Mouse (Mus musculus): ENCODE data around the gene Dyrk1a. TPM values are rescaled to one million over a fixed set of nuclear protein-coding genes. Genes with fewer than 3 reads are reported as not detected.

Gene Dyrk1a
- polyA plus RNA-seq, 1 experiment from 2014 or later, result 9.5 TPM

DNA sequence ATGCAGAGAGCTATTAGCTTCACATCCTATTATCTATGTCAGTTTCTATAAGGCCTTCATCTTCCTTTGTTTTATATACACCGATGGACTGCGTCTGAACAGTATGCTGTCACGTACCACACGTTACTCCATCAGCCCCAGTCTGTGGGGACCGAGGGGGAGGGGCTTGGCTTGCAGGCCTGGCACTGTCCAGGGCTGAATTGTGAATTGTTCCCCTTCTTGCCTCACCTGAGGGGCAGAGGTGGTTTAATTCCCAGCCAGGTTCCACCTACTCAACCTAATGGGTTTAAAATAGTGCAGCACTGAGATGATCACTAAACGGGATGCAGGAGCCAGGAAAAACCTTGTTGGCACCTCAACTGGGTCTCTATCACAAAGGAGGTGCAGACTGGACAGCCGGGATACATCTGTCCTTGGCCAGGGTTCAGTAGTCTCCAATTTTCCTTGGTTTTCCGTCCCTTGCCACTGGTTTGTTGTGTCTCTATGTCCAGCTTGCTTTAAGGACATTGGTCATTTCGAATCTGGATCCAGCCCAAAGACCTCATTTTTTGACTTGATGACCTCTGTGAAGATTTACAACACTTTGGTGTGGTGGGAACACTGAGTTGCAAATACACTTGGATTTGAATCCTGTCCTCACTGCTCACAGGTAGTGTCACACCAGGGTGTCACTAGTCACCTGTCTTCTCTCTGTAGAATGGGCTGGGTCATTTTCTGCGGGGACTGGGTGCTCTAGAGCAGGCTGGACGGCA, 2.8 kb upstream of the Dyrk1a start:
- H3K9ac ChIP-seq, result no peak overlapping the region
- no peaks in the 10 kb centered on the region for H3K27me3 ChIP-seq
- H3K4me2 ChIP-seq, result no peak overlapping the region
- H3K36me3 ChIP-seq, result no peaks in the 10 kb centered on the region
- H3K27ac ChIP-seq (replicated peaks), result no peak overlapping the region
- WGBS, result 88% methylated on average over 11 of the region's 11 CpGs
- H3K9me3 ChIP-seq, result no peaks in the 10 kb centered on the region
- peaks cover 15% of the 10 kb centered on the region for H3K4me1 ChIP-seq (replicated peaks)
- H3K4me3 ChIP-seq, result no peak overlapping the region
- ATAC-seq (ENCODE audit: low read depth), result no peak

GRCm38 (mm10) chr16:94567751-94568150, 2.1 kb upstream of the Dyrk1a start:
- Histone ChIP-seq H3K4me2 (no peak overlapping the region), H3K27me3 (no peaks in the 10 kb centered on the region), H3K4me3 (no peak overlapping the region), H3K9ac (no peak overlapping the region), H3K36me3 (no peaks in the 10 kb centered on the region), H3K4me1 (replicated peaks) (peaks cover 22% of the 10 kb centered on the region), H3K27ac (replicated peaks) (no peak overlapping the region), H3K9me3 (no peaks in the 10 kb centered on the region)
- WGBS, result 69% methylated on average over 5 of the region's 5 CpGs
- ATAC-seq (ENCODE audit: low read depth), result no peak

GRCm38 (mm10) chr16:94568335-94569228, 1.2 kb upstream of the Dyrk1a start:
- H3K4me3 ChIP-seq, result peak overlapping the region; percentile 98
- H3K9ac ChIP-seq, result peak overlapping the region; percentile 76
- peaks cover 31% of the 10 kb centered on the region for H3K4me1 ChIP-seq (replicated peaks)
- H3K9me3 ChIP-seq, result no peaks in the 10 kb centered on the region
- no peaks in the 10 kb centered on the region for H3K27me3 ChIP-seq
- peak overlapping the region; percentile 100 for H3K27ac ChIP-seq (replicated peaks)
- peak overlapping the region; percentile 60 for H3K4me2 ChIP-seq
- H3K36me3 ChIP-seq, result no peaks in the 10 kb centered on the region
- 2% methylated on average over 53 of the region's 53 CpGs for WGBS
- ATAC-seq (ENCODE audit: low read depth), result peak; percentile 84

DNA sequence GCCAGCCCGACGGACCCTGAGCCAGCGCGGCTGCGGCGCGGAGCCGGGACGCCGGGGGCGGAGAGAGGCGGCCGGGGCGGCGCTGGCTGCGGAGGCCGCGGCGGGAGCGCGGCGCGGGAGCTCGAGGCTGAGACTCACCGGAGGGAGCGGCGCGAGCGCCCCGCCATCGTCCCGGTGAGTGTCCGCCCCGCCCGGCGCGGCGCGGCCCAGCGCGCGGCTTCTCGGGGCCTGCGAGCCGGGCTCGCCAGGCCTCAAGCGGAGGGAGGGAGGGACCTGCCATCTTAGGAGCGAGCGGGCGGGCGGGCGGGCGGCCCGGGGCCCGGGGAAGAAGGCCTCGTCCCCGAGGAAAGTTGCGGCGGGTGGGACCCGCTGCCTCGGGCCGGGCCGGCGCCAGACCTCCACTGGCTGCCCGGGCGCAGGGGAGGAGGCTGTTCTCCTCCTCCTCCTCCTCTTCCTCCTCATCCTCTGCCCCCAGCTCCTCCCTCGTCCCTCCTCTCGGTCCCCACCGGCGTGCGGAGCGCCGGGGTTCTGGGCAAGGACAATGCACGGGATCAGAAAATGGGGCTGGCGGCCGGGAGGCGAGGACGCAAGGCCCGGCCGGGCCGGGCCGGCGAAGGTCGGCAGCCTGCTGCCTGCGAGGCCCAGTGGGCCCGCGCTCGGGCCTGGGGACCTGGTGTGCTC, 691 bp downstream of the Dyrk1a start:
- Histone ChIP-seq H3K4me1 (replicated peaks) (peaks cover 47% of the 10 kb centered on the region), H3K36me3 (no peaks in the 10 kb centered on the region), H3K4me3 (peak overlapping the region; percentile 98), H3K27ac (replicated peaks) (peak overlapping the region; percentile 100), H3K9me3 (no peaks in the 10 kb centered on the region), H3K9ac (peak overlapping the region; percentile 100), H3K4me2 (peak overlapping the region; percentile 73), H3K27me3 (no peaks in the 10 kb centered on the region)
- 0 out of 2 replicates have a peak, but pooled peaks have one; percentile 12 for ATAC-seq (ENCODE audit: low read depth)
- WGBS, result under 1% methylated on average over 32 of the region's 88 CpGs

- Histone ChIP-seq H3K4me2 (peak overlapping the region; percentile 73), H3K9me3 (no peaks in the 10 kb centered on the region), H3K36me3 (no peaks in the 10 kb centered on the region), H3K27ac (replicated peaks) (peak overlapping the region; percentile 100), H3K27me3 (no peaks in the 10 kb centered on the region), H3K4me3 (peak overlapping the region; percentile 98), H3K9ac (peak overlapping the region; percentile 100), H3K4me1 (replicated peaks) (peaks cover 56% of the 10 kb centered on the region)
- WGBS, result 33% methylated on average over 10 of the region's 10 CpGs
- ATAC-seq (ENCODE audit: low read depth), result no peak
These were observed 1.5 kb downstream of the Dyrk1a start for GRCm38 (mm10) chr16:94571111-94571993.

DNA sequence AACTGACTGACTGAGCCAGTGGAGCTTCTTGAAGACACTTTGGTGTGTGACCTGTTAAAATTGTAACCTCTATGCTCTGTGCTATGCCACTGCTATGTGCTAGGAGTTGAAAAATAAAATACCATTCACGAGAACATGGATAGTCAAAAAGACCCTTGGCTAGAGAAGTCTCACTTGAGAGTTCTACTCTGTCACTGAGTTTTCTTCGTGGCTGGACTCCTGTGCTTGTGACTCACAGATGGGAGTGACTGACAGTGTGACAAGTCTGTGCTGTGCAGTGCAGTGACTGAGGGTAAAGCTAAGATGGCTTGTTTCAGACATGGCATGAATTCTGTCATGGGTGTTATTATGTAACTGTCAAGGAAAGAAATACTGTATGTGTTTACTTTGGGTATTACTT, 2.6 kb downstream of the Dyrk1a start:
- no peaks in the 10 kb centered on the region for H3K36me3 ChIP-seq
- H3K27me3 ChIP-seq, result no peaks in the 10 kb centered on the region
- no peak overlapping the region for H3K27ac ChIP-seq (replicated peaks)
- no peaks in the 10 kb centered on the region for H3K9me3 ChIP-seq
- peak overlapping the region; percentile 31 for H3K9ac ChIP-seq
- peaks cover 65% of the 10 kb centered on the region for H3K4me1 ChIP-seq (replicated peaks)
- H3K4me3 ChIP-seq, result peak overlapping the region; percentile 20
- WGBS, result 49% methylated on average over 2 of the region's 2 CpGs
- ATAC-seq (ENCODE audit: low read depth), result no peak
- H3K4me2 ChIP-seq, result peak overlapping the region; percentile 43

DNA sequence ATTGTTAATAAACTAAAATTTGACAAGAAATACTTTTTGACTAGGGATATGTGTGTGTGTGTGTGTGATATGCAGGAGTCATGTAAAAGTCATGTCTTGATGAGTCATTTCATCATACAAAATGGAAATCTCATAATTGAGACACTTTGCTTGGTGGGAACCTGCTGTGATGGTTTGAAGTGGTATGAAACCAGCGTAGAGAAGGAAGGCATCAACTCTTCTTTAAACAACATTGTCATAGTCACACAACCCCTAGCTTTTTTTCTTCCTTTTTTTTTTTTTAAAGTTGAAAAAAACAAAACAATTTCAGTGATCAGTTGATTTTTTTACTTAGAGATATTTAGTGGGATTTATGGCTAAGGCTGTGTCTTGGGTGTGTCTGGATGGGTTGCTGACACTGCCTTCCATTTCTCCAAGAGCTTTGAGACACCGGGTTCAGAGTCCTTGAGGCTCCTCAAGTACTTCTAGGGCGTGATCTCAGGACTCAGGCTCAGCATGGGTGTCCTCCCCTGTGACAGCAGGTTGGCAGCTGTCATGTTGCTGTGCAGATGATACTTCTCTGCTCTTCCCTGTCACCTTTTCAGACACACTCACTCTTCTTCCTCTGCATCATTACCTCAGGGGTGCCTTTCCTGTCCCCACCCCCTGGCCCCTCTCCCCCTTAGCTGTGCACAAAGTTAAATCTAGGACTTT, 4.4 kb downstream of the Dyrk1a start:
- no peaks in the 10 kb centered on the region for H3K27me3 ChIP-seq
- ATAC-seq (ENCODE audit: low read depth), result no peak
- H3K9me3 ChIP-seq, result no peaks in the 10 kb centered on the region
- H3K4me1 ChIP-seq (replicated peaks), result peaks cover 68% of the 10 kb centered on the region
- no peak overlapping the region for H3K27ac ChIP-seq (replicated peaks)
- H3K4me3 ChIP-seq, result no peak overlapping the region
- WGBS, result 83% methylated on average over 3 of the region's 3 CpGs
- no peak overlapping the region for H3K9ac ChIP-seq
- no peak overlapping the region for H3K4me2 ChIP-seq
- no peaks in the 10 kb centered on the region for H3K36me3 ChIP-seq

GRCm38 (mm10) chr16:94574718-94575094, 4.9 kb downstream of the Dyrk1a start:
- Histone ChIP-seq H3K36me3 (no peaks in the 10 kb centered on the region), H3K27ac (replicated peaks) (no peak overlapping the region), H3K9ac (no peak overlapping the region), H3K4me2 (no peak overlapping the region), H3K4me1 (replicated peaks) (peaks cover 74% of the 10 kb centered on the region), H3K27me3 (no peaks in the 10 kb centered on the region), H3K9me3 (no peaks in the 10 kb centered on the region), H3K4me3 (no peak overlapping the region)
- no peak for ATAC-seq (ENCODE audit: low read depth)

- Histone ChIP-seq H3K27ac (replicated peaks) (no peak overlapping the region), H3K9me3 (no peaks in the 10 kb centered on the region), H3K4me1 (replicated peaks) (peaks cover 81% of the 10 kb centered on the region), H3K27me3 (no peaks in the 10 kb centered on the region), H3K4me2 (no peak overlapping the region), H3K36me3 (no peaks in the 10 kb centered on the region), H3K4me3 (no peak overlapping the region), H3K9ac (no peak overlapping the region)
- WGBS, result 74% methylated on average over 5 of the region's 5 CpGs
- ATAC-seq (ENCODE audit: low read depth), result no peak
These were observed 5.9 kb downstream of the Dyrk1a start for GRCm38 (mm10) chr16:94575757-94576156.

GRCm38 (mm10) chr16:94579348-94579747, 9.5 kb downstream of the Dyrk1a start:
- WGBS, result 94% methylated on average over 4 of the region's 4 CpGs
- H3K9ac ChIP-seq, result no peak overlapping the region
- H3K4me3 ChIP-seq, result no peak overlapping the region
- no peak for ATAC-seq (ENCODE audit: low read depth)
- no peak overlapping the region for H3K4me2 ChIP-seq
- no peak overlapping the region for H3K27ac ChIP-seq (replicated peaks)
- no peaks in the 10 kb centered on the region for H3K27me3 ChIP-seq
- H3K36me3 ChIP-seq, result no peaks in the 10 kb centered on the region
- H3K9me3 ChIP-seq, result no peaks in the 10 kb centered on the region
- peaks cover 75% of the 10 kb centered on the region for H3K4me1 ChIP-seq (replicated peaks)

GRCm38 (mm10) chr16:94580844-94581405, 11.1 kb downstream of the Dyrk1a start:
- peaks cover 75% of the 10 kb centered on the region for H3K4me1 ChIP-seq (replicated peaks)
- no peak for ATAC-seq (ENCODE audit: low read depth)
- H3K36me3 ChIP-seq, result no peaks in the 10 kb centered on the region
- H3K4me2 ChIP-seq, result no peak overlapping the region
- WGBS, result 39% methylated on average over 7 of the region's 7 CpGs
- peak overlapping the region; percentile 25 for H3K27ac ChIP-seq (replicated peaks)
- no peak overlapping the region for H3K9ac ChIP-seq
- H3K9me3 ChIP-seq, result no peaks in the 10 kb centered on the region
- H3K27me3 ChIP-seq, result no peaks in the 10 kb centered on the region
- no peak overlapping the region for H3K4me3 ChIP-seq

Measured in neural tube, embryonic 13.5 days (tissue).